Mouse (Mus musculus) forebrain, embryonic 13.5 days (tissue): ENCODE measurements around the gene Gjb4. TPM values are rescaled to one million over a fixed set of nuclear protein-coding genes. Genes with fewer than 3 reads are reported as not detected.

ENCODE experiments used
- polyA plus RNA-seq: library from polyadenylated mRNA; unstranded; fragments of >200 nt; fragmentation: Nextera tagmentation; extraction: Ambion mirVana; gene quantifications from 2 replicates; pipeline ENCODE4 v1.2.1, GENCODE M21; 2015

Gjb4 gene
- polyA plus RNA-seq, 1 experiment from 2014 or later: not detected

Other genes starting within 250 kb of the Gjb4 start
- gene Tmem35b, start 230.4 kb downstream of the Gjb4 start, polyA plus RNA-seq: 13.6 and 15.9 TPM in 2 replicates
- 4.9 and 5.4 TPM in 2 replicates for gene Dlgap3, start 184.9 kb downstream of the Gjb4 start, polyA plus RNA-seq
- gene Smim12, start 110.3 kb downstream of the Gjb4 start, polyA plus RNA-seq: 50.4 and 51.3 TPM in 2 replicates
- gene Gja4, start 40.0 kb downstream of the Gjb4 start, polyA plus RNA-seq: 11.4 and 13.1 TPM in 2 replicates
- 0.10 TPM in 1 of 2 replicates, not detected in the other for gene Gjb3, start 23.2 kb downstream of the Gjb4 start, polyA plus RNA-seq
- 0.10 TPM in 1 of 2 replicates, not detected in the other for gene Gjb5, start 4.1 kb upstream of the Gjb4 start, polyA plus RNA-seq